Mouse (Mus musculus) macrophage (primary cell): ENCODE measurements around the gene Fcrl6. TPM values are rescaled to one million over a fixed set of nuclear protein-coding genes. Genes with fewer than 3 reads are reported as not detected.
A peak's percentile ranks its signal among the peaks of the same experiment; 100 is the strongest.

ENCODE experiments used
- H3K27ac ChIP-seq: fragments of 350-480 bp; formaldehyde crosslinking; 2 replicates; pipeline ENCODE4 v1.9.0; 2021
- H3K36me3 ChIP-seq: fragments of 350-480 bp; formaldehyde crosslinking; 2 replicates; pipeline ENCODE4 v1.9.0; 2021; ENCODE audit errors: inconsistent target
- H3K4me3 ChIP-seq: fragments of 350-480 bp; formaldehyde crosslinking; 2 replicates; pipeline ENCODE4 v1.9.0; 2021; ENCODE audit errors: inconsistent target
- H3K79me2 ChIP-seq: fragments of 350-480 bp; formaldehyde crosslinking; 2 replicates; pipeline ENCODE4 v1.9.0; 2021; ENCODE audit errors: inconsistent target
- WGBS: methylation state at CpG from one replicate; pipeline ENCODE4 v1.1.7; 2026; ENCODE audit warnings: inconsistent platforms; ENCODE audit not compliant: missing documents; 5-methylcytosine and 5-hydroxymethylcytosine counted together
- polyA plus RNA-seq: library from polyadenylated mRNA; stranded (reverse); fragments of 250-400 nt; gene quantifications from 3 replicates; pipeline ENCODE4 v1.2.4, GENCODE M21; 2018; ENCODE audit warnings: inconsistent platforms

Fcrl6 gene
- polyA plus RNA-seq, 1 experiment from 2014 or later: not detected

DNA sequence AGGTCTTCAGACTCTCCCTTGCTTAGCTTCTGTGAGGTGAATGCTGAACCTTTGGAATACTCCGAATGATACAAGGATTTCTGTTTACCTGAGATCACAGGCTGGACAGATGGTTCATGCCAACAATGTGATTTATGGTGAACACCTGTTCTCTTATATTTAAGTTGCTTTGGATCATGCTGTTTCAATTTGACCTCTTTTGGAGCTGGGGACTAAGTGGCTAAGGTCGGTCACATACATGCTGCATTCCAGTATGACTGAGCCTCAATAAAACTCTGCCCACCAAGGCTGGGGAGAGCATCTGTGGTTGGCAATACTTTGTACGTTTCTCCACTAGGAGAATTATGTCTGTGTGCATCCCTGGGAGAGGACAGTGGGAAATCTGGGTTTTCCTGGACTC is 21.7 kb upstream of the Fcrl6 start:
- Histone ChIP-seq H3K79me2 (no peaks in the 10 kb centered on the region), H3K36me3 (no peaks in the 10 kb centered on the region), H3K27ac (no peak overlapping the region), H3K4me3 (no peak overlapping the region)
- 75% methylated on average over 3 of the region's 3 CpGs for WGBS

DNA sequence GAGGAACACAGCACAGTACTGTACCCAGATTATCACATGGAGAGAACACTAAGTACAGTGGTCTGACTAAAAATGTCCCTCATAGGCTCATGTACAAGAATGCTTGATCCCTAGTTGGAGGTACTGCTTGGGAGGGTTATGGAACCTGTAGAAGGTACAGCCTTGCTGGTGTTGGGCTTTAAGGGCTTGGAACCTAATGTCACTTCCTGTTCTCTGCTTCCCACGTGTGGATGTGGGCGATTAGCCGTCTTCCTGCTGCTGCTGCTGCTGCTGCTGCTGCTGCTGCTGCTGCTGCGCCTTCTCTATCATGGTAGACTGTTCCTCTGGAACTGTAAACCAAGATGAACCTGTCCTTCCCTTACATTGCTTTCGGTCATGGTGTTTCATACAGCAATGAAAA is 21.2 kb upstream of the Fcrl6 start:
- H3K79me2 ChIP-seq: no peaks in the 10 kb centered on the region
- H3K27ac ChIP-seq: no peak overlapping the region
- 39% methylated on average over 5 of the region's 5 CpGs for WGBS
- no peak overlapping the region for H3K4me3 ChIP-seq
- no peaks in the 10 kb centered on the region for H3K36me3 ChIP-seq

DNA sequence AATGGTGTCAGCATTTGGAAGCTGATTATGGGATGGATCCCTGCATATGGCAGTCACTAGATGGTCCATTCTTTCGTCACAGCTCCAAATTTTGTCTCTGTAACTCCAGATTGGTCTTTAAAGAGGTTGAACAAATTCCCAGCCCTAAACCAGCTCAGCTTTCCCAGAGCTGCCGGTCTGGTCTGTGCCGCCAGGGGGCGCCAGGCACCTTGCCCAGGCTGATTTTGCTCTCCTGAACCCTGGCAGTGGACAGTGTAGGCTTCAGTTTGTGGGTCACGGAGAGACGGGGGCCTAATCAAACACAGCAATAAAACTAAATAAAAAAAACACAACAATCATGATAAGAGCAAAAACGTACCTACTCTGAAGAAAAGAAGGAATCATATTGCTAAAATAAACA is 16.9 kb upstream of the Fcrl6 start:
- H3K27ac ChIP-seq: no peak overlapping the region
- no peaks in the 10 kb centered on the region for H3K79me2 ChIP-seq
- WGBS: 6% methylated on average over 6 of the region's 7 CpGs
- H3K4me3 ChIP-seq: no peak overlapping the region
- no peaks in the 10 kb centered on the region for H3K36me3 ChIP-seq

DNA sequence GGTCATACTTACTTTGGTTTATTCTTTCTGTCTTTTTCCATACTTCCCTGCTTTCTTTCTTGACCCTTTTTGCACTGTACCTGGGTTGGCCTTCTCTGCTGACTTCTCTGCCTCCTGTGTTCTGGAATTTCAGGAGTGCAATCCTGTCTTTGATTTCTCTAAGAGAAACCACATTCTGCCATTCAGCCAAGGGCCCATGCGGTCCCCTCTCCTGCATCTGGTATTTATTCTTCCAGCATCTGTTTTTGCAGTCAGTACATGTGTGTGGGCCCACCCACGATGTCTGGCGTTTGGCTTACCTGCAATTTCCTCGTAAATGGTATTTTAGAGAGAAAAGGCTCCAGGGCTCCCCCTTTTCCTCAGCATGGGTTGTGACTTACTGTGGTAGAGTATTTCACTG is 15.8 kb upstream of the Fcrl6 start:
- Histone ChIP-seq H3K27ac (no peak overlapping the region), H3K4me3 (no peak overlapping the region), H3K79me2 (no peaks in the 10 kb centered on the region), H3K36me3 (no peaks in the 10 kb centered on the region)
- 90% methylated on average over 4 of the region's 4 CpGs for WGBS

DNA sequence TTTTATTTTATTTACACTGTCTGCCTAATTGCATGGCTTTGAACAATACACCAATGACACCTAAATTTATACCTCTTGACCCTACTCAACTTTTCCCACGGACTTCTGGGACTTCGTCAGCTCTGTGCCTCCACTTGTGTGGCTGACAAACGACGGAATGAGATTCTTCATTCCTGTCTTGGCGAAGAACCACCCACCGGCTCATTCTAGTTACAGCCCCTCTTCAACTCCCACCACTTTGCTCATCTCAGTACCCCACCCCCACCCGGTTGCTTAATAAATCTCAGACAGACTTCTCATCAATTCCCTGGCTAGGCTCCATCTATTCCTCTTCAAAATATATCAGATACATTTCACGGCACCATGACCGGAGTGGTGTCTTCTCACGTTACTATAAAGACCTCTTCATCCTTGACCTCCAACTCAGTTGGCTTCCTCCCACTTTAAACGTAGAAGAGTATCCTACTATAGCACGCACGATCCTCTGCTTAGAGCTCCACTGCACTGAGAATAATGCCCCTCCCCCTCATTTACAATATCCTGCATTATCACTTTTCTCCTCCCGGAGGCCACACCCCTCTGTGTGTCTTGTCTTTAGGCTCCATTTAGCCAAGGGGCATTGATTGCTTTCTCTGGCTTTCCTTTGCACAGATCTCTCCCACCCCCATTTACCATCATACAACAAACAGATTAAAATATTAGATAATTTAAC is 15.2 kb upstream of the Fcrl6 start:
- no peaks in the 10 kb centered on the region for H3K79me2 ChIP-seq
- 76% methylated on average over 14 of the region's 14 CpGs for WGBS

DNA sequence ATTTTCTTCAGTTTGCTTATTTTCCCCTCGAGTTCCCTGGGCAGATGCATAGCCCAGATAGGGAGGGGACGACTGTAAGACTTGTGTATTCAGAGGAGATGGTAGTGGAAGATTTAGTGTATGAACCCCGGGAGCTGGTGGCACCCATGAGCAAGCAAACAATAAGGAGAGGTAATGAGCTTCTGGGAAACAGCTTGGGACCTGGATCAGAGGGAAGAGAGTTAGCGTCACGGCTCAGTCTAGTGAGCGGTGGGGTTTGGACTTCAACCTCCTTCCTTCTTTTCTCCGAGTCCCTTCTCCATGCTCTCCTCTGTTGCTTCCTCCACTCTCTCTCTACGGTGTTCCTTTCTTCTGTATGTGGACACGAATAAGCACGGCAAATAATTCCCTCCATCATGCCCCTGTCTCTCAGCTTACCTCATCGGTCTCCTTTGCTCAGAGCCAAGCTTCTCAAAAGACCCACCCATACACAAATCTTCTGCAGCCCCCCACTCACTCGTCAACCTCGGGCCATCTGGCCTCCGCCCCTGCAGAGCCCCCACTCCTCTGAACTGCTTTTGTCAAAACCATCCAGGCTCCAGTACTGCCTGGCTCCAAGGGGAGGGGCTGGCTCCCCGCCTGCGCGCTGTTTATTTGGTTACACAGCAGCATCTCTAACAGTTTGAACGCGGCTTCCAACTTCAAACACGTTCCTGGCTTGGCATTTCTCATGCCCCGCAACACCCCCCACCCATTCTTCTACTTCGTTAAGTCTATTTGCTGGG is 14.4 kb upstream of the Fcrl6 start:
- WGBS: 37% methylated on average over 22 of the region's 22 CpGs
- no peaks in the 10 kb centered on the region for H3K36me3 ChIP-seq
- no peak overlapping the region for H3K27ac ChIP-seq
- H3K79me2 ChIP-seq: no peaks in the 10 kb centered on the region
- H3K4me3 ChIP-seq: no peak overlapping the region

More for the DNA sequence above, 15.2 kb upstream of the Fcrl6 start:
- H3K4me3 ChIP-seq: no peak overlapping the region
- no peak overlapping the region for H3K27ac ChIP-seq
- no peaks in the 10 kb centered on the region for H3K36me3 ChIP-seq

DNA sequence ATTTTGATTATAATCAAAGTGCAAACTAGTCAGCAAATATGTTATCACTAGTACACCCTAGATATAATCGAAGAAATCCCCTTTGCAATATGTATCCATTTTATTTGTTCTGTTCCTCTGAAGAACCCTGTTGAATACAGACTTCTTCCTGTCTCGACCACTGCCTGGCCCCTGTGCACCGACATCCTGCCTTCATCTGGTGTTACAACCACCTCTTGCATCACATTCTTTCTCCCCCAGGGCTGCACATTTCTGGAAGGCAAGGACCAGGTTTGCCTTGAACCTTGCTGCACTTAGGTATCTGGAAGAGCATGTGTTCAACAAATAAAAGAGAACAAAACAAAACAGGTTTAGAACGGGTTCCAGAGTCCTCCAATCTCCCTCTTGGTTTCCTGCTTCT is 13.1 kb upstream of the Fcrl6 start:
- Histone ChIP-seq H3K27ac (no peak overlapping the region), H3K36me3 (no peaks in the 10 kb centered on the region), H3K4me3 (no peak overlapping the region), H3K79me2 (no peaks in the 10 kb centered on the region)
- WGBS: 17% methylated on average over 4 of the region's 4 CpGs

DNA sequence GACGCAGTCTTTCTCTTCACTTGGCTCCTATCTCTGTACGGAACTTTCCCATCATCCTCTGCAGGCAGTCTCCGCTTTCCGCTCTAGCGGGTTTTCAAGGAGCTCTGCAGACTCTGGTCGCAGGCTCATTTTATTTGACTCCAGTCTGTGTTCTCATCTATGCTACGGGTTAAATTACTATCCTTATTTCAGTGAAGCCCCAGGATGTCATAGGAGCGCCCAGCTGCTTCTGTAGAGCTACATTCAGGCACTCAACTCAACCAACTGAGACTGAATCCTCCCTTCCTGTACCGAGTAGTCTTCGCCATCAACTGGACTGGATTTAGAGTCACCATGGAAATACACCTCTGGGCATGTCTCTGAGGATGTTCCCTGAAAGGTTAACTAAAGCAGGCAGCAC is 12.3 kb upstream of the Fcrl6 start:
- 93% methylated on average over 10 of the region's 10 CpGs for WGBS
- no peak overlapping the region for H3K27ac ChIP-seq
- no peaks in the 10 kb centered on the region for H3K79me2 ChIP-seq
- H3K36me3 ChIP-seq: no peaks in the 10 kb centered on the region
- H3K4me3 ChIP-seq: no peak overlapping the region

DNA sequence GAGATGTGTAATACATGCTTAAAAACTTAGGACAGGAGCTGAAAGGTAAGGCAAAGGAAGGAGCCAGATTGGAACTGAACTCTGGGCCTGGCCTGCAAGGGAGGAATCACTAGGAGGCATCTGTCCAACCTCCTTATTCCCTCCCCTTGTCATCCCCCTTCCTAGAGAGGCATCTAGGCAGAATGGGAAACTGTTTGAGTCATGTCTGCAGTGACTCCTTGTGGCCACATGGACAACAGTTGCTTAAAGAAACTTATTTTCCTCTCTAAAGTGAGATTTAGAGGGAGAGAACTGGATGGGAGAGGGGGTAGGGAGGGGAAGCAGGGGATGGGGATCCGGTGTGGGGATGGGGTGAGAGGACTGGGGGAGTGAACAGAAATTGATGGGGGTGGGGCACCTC is 10.4 kb upstream of the Fcrl6 start:
- no peak overlapping the region for H3K27ac ChIP-seq
- H3K4me3 ChIP-seq: no peak overlapping the region
- no peaks in the 10 kb centered on the region for H3K79me2 ChIP-seq
- WGBS: 33% methylated on average over 1 of the region's 1 CpGs
- no peaks in the 10 kb centered on the region for H3K36me3 ChIP-seq

DNA sequence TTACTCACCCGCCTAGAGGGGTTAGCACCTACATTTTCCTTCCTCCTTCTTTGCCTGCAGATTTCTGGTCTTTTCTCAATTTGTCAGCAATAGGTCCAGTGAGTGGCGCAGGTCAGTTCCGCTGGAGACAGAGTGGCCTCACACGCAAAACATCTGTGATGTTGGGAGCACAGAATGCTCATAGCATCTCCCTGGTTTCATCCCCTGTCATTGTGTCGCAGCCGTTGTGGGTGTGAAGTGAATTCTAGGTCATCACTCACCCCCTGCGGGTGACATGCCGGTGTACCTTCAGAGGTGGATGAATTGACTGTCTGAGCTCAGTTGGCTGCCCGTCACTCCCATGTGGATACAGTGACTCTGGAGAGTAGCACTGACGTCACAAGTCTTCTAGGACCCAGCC is 9.0 kb upstream of the Fcrl6 start:
- 87% methylated on average over 10 of the region's 10 CpGs for WGBS
- no peaks in the 10 kb centered on the region for H3K79me2 ChIP-seq
- no peaks in the 10 kb centered on the region for H3K36me3 ChIP-seq
- H3K27ac ChIP-seq: no peak overlapping the region
- H3K4me3 ChIP-seq: no peak overlapping the region

DNA sequence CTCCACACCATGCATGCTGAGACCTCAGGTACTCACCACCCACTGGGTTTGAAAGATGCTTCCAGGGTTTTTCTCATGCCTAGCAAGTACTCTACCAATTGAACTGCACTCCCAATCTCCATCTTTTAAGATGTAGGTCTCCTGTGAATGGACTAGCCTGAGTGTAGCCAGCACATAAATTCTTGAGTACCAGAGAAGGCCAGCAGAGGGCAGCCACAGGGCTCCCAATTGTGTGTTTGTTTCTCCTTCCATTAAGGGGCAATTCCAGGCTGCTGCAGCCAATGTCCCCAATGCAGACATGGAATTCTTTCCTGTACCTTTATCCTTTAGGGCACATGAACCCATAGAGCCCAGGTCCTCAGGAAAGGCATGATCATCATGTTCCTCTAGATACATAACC is 7.9 kb downstream of the Fcrl6 start:
- Histone ChIP-seq H3K36me3 (no peaks in the 10 kb centered on the region), H3K4me3 (no peak overlapping the region), H3K27ac (no peak overlapping the region), H3K79me2 (peaks cover 5% of the 10 kb centered on the region; the same call in 1 of the 2 replicates)

DNA sequence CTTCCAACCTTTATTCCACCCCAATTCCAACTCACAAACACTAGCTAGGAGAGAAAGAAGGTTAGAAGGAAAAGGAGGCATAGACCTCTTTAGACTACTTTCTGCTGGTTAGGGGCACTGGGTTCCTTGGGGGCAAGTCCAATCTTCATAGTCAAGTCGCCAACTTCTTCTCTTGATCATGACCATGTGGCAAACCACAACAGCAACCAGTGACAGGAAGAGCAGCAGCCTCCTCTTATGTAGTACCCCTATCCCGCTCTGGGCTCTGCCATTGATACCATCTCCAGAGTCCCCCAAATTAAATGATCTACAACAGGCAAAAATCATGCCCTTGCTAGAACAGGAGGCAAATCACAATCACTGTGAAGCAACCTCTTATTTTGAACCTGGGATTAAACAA is 8.4 kb downstream of the Fcrl6 start:
- peaks cover 6% of the 10 kb centered on the region; the same call in 1 of the 2 replicates for H3K79me2 ChIP-seq
- 29% methylated on average over 2 of the region's 2 CpGs for whole genome bisulfite sequencing
- no peak overlapping the region for H3K27ac ChIP-seq
- no peak overlapping the region for H3K4me3 ChIP-seq
- no peaks in the 10 kb centered on the region for H3K36me3 ChIP-seq

DNA sequence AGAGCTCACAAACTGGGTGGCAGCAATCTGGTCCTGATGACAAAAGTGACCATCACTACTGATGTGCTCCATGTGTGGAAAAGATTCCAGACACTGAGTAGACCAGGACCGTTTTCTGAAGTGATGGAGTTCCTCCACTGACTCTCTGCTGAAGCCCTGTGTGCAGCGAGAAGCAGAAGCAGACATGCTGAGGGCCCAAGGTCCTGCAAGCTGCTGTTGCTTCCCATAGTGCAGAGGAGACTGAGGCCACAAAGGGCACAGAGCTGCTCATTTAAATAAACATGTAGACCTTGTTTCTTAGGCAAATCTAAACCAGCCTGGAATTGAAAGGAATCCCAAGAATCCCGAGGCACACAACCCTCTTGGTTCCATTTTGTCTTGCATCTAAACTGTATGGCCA is 9.0 kb downstream of the Fcrl6 start:
- no peak overlapping the region for H3K27ac ChIP-seq
- no peak overlapping the region for H3K4me3 ChIP-seq
- no peaks in the 10 kb centered on the region for H3K36me3 ChIP-seq
- WGBS: 94% methylated on average over 3 of the region's 3 CpGs
- peaks cover 6% of the 10 kb centered on the region; the same call in 1 of the 2 replicates for H3K79me2 ChIP-seq

DNA sequence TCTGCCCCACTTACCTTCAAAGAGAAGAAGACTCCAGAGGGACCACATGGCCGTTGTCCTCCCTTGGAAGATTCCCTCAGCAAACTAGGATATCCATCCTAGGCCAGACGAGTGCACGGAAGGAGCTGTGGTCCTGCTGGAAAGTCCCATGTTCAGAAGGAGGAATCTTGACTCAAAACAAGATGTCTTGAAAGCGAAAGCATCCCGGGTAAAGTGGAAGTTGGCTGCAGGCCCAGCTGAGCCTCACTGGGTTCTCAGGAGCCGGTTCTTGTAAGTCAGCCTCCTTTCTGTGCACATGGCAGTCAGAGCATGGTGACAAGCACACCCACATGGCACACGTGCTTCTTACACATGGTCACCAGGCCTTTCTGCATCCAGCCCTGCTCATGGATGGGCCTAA is 12.0 kb downstream of the Fcrl6 start, which contains the start of gene Slamf8:
Gene Slamf8, minus strand, starts transcription at position 184 of the 400 bp plus-strand sequence.
- Histone ChIP-seq H3K27ac (peak within 1 kb of the TSS; percentile 25; the same call in 1 of the 2 replicates), H3K36me3 (no peaks in the 10 kb centered on the region), H3K4me3 (no peak within 1 kb of the TSS), H3K79me2 (peaks cover 6% of the 10 kb centered on the region; the same call in 1 of the 2 replicates)
- WGBS: 23% methylated on average over 7 of the region's 7 CpGs
